Mouse (Mus musculus) kidney, embryonic 16.5 days (tissue): Measurements from ENCODE around the gene Lrmda. TPM values are rescaled to one million over a fixed set of nuclear protein-coding genes. Genes with fewer than 3 reads are reported as not detected.

Source experiments
- ATAC-seq: fragments of 200-750 bp; cut with Nextera tagmentation; 2 replicates; pipeline ENCODE4 v1.8.0; 2017; ENCODE audit warnings: moderate TSS enrichment; ENCODE audit not compliant: low FRiP score, low TSS enrichment
- H3K27ac ChIP-seq: fragments of 300-500 bp; sonication (generic); 2 replicates; pipeline ENCODE4 v1.5.1; 2014; ENCODE audit warnings: low read length
- H3K27me3 ChIP-seq: fragments of 300-500 bp; sonication (generic); 2 replicates; pipeline ENCODE4 v1.6.1; 2014; ENCODE audit warnings: low read length, control low read depth, mixed read lengths; ENCODE audit not compliant: insufficient read depth
- H3K36me3 ChIP-seq: fragments of 300-500 bp; sonication (generic); 2 replicates; pipeline ENCODE4 v1.6.1; 2014; ENCODE audit warnings: low read length, control low read depth, mixed read lengths; ENCODE audit not compliant: insufficient read depth
- H3K4me1 ChIP-seq: fragments of 300-500 bp; sonication (generic); 2 replicates; pipeline ENCODE4 v1.6.1; 2014; ENCODE audit warnings: low read length, control low read depth, mixed read lengths; ENCODE audit not compliant: insufficient read depth
- H3K4me2 ChIP-seq: fragments of 300-500 bp; sonication (generic); replicated peaks from 2 replicates; pipeline ENCODE4 v1.6.1; 2014; ENCODE audit warnings: low read depth, low read length
- H3K4me3 ChIP-seq: fragments of 300-500 bp; sonication (generic); 2 replicates; pipeline ENCODE4 v1.5.1; 2014; ENCODE audit warnings: mild to moderate bottlenecking, low read length
- H3K9ac ChIP-seq: fragments of 300-500 bp; sonication (generic); replicated peaks from 2 replicates; pipeline ENCODE4 v1.6.1; 2014; ENCODE audit warnings: low read length
- H3K9me3 ChIP-seq: fragments of 300-500 bp; sonication (generic); 2 replicates; pipeline ENCODE4 v1.6.1; 2016; ENCODE audit warnings: low read length, control low read depth
- WGBS: fragments of 180-500 bp; shearing (Covaris S2); extraction: QIAGEN DNeasy Blood & Tissue Kit; methylation state at CpG from one replicate; pipeline ENCODE4 v1.1.7; 2014; 5-methylcytosine and 5-hydroxymethylcytosine counted together
- polyA plus RNA-seq: library from polyadenylated mRNA; unstranded; fragments of >200 nt; fragmentation: Nextera tagmentation; extraction: Ambion mirVana; gene quantifications from 2 replicates; pipeline ENCODE4 v1.2.1, GENCODE M21; 2015

The Lrmda gene
- polyA plus RNA-seq, 1 experiment from 2014 or later, result 0.76 TPM

DNA sequence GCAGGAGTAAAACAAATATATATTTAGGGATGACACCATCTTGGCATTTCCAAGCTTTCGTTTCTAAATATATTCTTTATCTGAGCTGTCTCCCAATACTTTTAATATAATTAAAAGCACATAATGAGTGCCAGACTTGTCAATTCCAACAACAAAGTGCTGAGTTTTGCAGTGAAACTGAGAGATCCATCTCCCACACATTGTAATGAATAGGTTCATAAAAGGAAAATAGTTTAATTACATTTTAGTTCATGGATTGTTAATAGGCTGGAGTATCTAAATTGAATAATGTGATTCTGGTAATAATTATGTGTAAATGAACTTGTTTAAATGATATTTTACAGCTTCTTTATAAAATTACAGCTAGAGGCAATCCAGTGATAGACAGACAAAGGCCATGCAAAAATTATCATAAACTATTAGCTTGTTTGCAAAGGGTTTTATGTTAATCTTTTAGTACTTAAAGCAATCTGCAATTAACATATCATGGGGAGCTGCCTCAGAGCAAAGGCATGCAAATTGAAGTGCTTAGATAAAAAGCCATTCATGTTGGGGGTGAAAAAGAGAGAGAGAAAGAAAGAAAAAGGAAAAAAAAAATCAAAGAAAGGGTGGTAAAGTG lies 725.9 kb downstream of the Lrmda start:
- Histone ChIP-seq H3K9me3 (no peaks in the 10 kb centered on the region), H3K4me2 (no peak overlapping the region), H3K4me1 (peaks cover 18% of the 10 kb centered on the region), H3K36me3 (no peaks in the 10 kb centered on the region), H3K9ac (no peak overlapping the region), H3K27me3 (no peaks in the 10 kb centered on the region), H3K27ac (no peak overlapping the region), H3K4me3 (no peak overlapping the region)
- 59% methylated on average over 1 of the region's 1 CpGs for WGBS
- no peak for ATAC-seq

DNA sequence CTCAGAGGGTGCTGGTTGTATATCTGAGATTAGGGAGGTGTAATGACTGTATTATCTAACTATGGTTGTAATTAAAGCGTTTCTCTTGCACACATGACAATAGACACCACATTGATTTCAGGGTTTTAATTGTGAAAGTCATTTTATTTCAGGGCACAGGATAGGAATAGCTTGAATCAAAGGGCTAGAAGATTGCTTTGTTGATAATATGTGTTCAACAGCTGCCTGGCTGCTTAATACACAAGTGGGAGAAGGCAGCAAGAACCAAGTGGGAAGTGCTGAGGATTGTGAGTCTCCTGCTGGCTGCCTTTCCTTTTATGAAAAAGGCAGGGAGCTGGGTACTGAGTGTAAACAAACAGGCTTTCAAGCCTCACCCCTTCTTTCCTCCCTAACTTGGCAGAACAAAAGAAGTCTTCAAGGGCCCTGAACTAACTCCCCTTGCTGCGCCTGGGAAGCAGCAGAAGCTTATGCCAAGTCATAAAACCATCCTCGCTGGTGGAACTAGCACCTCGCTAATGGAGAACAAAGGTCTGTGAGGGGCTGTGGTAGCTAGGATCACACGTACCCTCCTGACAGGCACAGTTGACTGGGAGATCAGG lies 726.5 kb downstream of the Lrmda start:
- Histone ChIP-seq H3K27ac (peak overlapping the region; percentile 60; the same call in 1 of the 2 replicates), H3K27me3 (no peaks in the 10 kb centered on the region), H3K36me3 (no peaks in the 10 kb centered on the region), H3K4me1 (peaks cover 23% of the 10 kb centered on the region), H3K4me3 (no peak overlapping the region), H3K9me3 (no peaks in the 10 kb centered on the region), H3K4me2 (peak overlapping the region; percentile 25; the same call in 1 of the 2 replicates), H3K9ac (0 out of 2 replicates have a peak overlapping the region, but pooled peaks have one; percentile 23)
- WGBS, result 18% methylated on average over 5 of the region's 5 CpGs
- 0 out of 2 replicates have a peak, but pooled peaks have one; percentile 27 for ATAC-seq

DNA sequence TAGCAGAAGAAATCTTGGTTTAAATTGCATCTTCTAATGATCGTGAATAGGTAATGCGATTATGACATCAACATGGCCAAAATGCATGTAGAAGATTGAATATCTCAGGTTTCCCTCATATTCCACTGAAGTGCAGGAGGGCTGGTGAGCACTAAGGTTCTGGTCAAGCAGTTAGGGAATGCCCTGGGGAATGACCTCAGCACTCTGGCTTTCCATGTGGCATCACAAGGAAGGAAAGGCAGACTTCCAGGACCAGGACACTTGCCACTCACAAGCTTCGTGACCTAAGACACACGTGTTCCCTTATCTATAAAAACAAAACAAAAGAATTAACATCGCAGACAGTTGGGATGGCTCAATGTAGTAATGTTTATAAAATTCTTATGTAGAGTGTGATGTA lies 728.3 kb downstream of the Lrmda start:
- ATAC-seq, result no peak
- H3K27ac ChIP-seq, result no peak overlapping the region
- H3K4me2 ChIP-seq, result no peak overlapping the region
- H3K4me1 ChIP-seq, result peaks cover 27% of the 10 kb centered on the region
- H3K9ac ChIP-seq, result no peak overlapping the region
- H3K27me3 ChIP-seq, result no peaks in the 10 kb centered on the region
- 88% methylated on average over 5 of the region's 5 CpGs for WGBS
- H3K36me3 ChIP-seq, result no peaks in the 10 kb centered on the region
- H3K9me3 ChIP-seq, result no peaks in the 10 kb centered on the region
- no peak overlapping the region for H3K4me3 ChIP-seq

DNA sequence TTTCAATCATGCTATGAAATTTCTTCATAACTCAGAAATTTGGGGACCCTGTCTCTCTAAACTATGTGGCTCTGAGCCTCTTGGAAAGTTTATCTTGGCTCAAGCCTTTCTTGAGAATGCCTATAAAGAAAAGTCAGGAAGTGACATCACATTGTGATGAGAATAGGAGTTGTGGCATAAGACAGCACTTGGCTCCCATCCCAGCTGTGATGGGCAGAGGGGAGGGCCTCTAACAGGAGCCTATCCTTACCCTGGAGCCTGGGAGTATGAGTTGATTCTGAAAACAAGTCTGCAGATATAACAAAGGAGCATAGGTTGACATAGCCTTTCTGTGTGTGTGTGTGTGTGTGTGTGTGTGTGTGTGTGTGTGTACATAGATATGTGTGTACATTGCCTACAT lies 730.9 kb downstream of the Lrmda start:
- ATAC-seq, result peak; percentile 71; the same call in 1 of the 2 replicates
- Histone ChIP-seq H3K4me1 (peaks cover 23% of the 10 kb centered on the region), H3K27me3 (no peaks in the 10 kb centered on the region), H3K4me3 (no peak overlapping the region), H3K4me2 (no peak overlapping the region), H3K36me3 (no peaks in the 10 kb centered on the region), H3K9me3 (no peaks in the 10 kb centered on the region), H3K27ac (peak overlapping the region; percentile 89), H3K9ac (no peak overlapping the region)

DNA sequence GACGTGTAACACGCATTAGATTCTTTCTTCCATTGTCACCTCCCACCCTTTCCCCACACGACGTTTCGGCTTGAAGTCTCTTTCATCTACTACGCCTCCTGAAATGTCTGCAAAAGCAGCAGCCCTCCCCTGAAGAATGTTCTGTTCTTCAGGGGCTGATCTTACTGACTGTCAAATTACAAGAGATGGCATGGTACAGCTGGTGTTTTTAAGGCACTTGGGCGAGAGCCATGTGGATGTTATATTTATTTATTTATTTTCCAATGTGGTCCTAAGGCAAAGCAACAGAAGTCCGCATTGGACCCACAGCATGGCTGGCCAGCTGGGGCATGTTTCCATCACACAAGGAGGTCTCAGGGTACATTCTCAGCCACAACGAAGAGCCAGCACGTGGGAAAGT lies 731.8 kb downstream of the Lrmda start:
- peak; percentile 84 for ATAC-seq
- peaks cover 16% of the 10 kb centered on the region; the same call in 1 of the 2 replicates for H3K4me1 ChIP-seq
- H3K36me3 ChIP-seq, result no peaks in the 10 kb centered on the region
- 62% methylated on average over 10 of the region's 10 CpGs for WGBS
- no peak overlapping the region for H3K4me3 ChIP-seq
- no peaks in the 10 kb centered on the region for H3K27me3 ChIP-seq
- H3K9ac ChIP-seq, result no peak overlapping the region
- no peaks in the 10 kb centered on the region for H3K9me3 ChIP-seq
- peak overlapping the region; percentile 89 for H3K27ac ChIP-seq
- H3K4me2 ChIP-seq, result no peak overlapping the region

DNA sequence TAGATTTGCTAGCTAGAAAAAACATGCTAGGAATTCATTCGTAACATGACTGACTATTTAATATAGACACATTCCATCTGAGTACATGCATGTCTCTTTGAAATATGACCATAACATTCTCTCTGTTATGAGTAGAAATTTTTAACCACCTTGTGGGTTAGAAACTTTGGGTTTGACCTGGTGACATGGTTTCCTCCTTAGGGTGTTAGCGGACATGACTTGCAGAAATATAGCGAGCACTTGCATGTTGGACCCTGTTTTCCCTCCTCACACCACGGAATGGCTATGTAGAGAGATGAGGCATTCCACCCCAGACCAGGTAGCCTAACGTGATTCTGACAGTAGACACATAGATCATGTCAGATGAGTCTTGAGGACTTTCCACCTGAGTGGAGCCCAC lies 735.1 kb downstream of the Lrmda start:
- Histone ChIP-seq H3K36me3 (no peaks in the 10 kb centered on the region), H3K4me2 (no peak overlapping the region), H3K27me3 (no peaks in the 10 kb centered on the region), H3K9me3 (no peaks in the 10 kb centered on the region), H3K9ac (no peak overlapping the region), H3K4me3 (no peak overlapping the region), H3K4me1 (peaks cover 31% of the 10 kb centered on the region), H3K27ac (no peak overlapping the region)
- 75% methylated on average over 5 of the region's 5 CpGs for WGBS
- no peak for ATAC-seq

DNA sequence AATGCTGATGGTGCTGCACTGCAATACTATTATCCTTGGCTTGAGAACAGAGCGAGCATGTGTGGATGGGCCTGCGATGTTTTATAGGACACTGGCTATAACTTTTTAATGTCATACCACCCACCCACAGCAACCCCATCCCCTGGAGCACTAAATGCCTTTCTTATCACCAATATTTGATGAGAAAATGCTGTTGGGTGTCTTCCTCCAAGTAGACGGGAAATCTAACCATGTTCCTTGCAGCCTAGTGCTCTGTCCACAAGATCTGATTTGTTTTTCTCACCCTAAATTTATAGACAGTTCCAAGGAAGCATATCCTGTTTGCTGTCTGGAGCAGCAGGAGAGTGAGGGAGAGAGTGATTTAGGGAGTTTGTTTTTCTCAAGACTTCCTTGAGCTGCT lies 738.0 kb downstream of the Lrmda start:
- Histone ChIP-seq H3K36me3 (no peaks in the 10 kb centered on the region), H3K9ac (no peak overlapping the region), H3K4me2 (no peak overlapping the region), H3K27ac (peak overlapping the region; percentile 45; the same call in 1 of the 2 replicates), H3K4me3 (no peak overlapping the region), H3K27me3 (no peaks in the 10 kb centered on the region), H3K9me3 (peaks cover 2% of the 10 kb centered on the region; the same call in 1 of the 2 replicates), H3K4me1 (peaks cover 23% of the 10 kb centered on the region)
- ATAC-seq, result peak; percentile 73
- 60% methylated on average over 3 of the region's 3 CpGs for WGBS

DNA sequence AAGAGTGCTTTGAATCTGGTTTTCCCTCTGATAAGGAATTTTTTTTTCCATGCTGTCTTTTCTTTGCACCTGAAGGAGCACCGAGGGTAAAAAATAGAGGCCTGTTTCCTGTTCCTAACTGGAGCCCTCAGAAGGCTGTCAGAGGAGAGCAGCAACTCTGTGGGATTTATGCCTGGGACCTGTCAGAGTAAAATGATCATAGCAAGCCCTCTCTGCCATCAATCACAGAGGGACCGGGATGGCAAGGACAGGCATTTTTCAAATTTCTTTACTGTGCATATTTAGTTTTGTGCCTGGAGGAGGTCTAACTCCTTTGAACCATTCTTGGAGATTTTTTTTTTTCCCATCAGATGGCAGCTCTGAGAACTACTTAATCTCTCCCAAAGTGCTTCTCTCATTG lies 739.7 kb downstream of the Lrmda start:
- peaks cover 23% of the 10 kb centered on the region for H3K4me1 ChIP-seq
- no peaks in the 10 kb centered on the region for H3K27me3 ChIP-seq
- WGBS, result 15% methylated on average over 2 of the region's 2 CpGs
- no peaks in the 10 kb centered on the region for H3K36me3 ChIP-seq
- no peak overlapping the region for H3K4me3 ChIP-seq
- H3K9ac ChIP-seq, result no peak overlapping the region
- H3K4me2 ChIP-seq, result no peak overlapping the region
- H3K27ac ChIP-seq, result peak overlapping the region; percentile 93
- no peak for ATAC-seq
- peaks cover 2% of the 10 kb centered on the region; the same call in 1 of the 2 replicates for H3K9me3 ChIP-seq

DNA sequence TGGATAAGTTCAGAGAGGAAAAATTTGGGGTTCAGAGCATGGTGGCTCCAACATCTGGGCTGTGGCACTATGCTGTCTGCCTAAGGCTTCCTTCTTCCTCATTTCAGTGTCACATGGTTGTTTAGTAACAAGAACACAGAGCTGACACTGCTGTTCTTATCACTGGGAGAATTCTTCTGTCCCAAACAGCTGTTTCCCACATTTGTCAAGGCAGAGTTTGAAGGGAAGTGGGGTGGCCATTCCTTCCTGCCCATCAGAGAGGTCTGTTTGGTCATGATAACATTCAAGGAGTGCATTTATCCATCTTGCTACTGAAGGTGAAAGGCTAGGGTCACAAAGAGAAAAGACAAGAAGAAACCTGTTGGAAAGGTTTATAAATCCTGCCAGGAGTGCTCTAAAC lies 740.2 kb downstream of the Lrmda start:
- H3K27me3 ChIP-seq, result no peaks in the 10 kb centered on the region
- no peak overlapping the region for H3K4me2 ChIP-seq
- no peak overlapping the region for H3K4me3 ChIP-seq
- no peaks in the 10 kb centered on the region for H3K36me3 ChIP-seq
- peak; percentile 36; the same call in 1 of the 2 replicates for ATAC-seq
- H3K4me1 ChIP-seq, result peaks cover 23% of the 10 kb centered on the region
- no peak overlapping the region for H3K9ac ChIP-seq
- peak overlapping the region; percentile 93 for H3K27ac ChIP-seq
- peaks cover 2% of the 10 kb centered on the region; the same call in 1 of the 2 replicates for H3K9me3 ChIP-seq
